Mouse (Mus musculus) C2C12 (cell line): ENCODE measurements around the gene Ehmt2.

Experiments used
- CTCF ChIP-seq: IDR thresholded peaks from one replicate; pipeline ENCODE4 v1.5.1; 2011; ENCODE audit not compliant: control insufficient read depth, insufficient read depth, insufficient read length
- MAX ChIP-seq: IDR thresholded peaks from one replicate; pipeline ENCODE4 v1.6.1; 2011; ENCODE audit warnings: mild to moderate bottlenecking, control low read depth
- MYOG ChIP-seq: IDR thresholded peaks from one replicate; pipeline ENCODE4 v1.6.1; 2011; ENCODE audit not compliant: control insufficient read depth, insufficient read length; ENCODE audit errors: extremely low read depth
- USF1 ChIP-seq: IDR thresholded peaks from one replicate; pipeline ENCODE4 v1.6.1; 2011; ENCODE audit warnings: low read depth, mild to moderate bottlenecking, control low read depth, moderate library complexity

DNA sequence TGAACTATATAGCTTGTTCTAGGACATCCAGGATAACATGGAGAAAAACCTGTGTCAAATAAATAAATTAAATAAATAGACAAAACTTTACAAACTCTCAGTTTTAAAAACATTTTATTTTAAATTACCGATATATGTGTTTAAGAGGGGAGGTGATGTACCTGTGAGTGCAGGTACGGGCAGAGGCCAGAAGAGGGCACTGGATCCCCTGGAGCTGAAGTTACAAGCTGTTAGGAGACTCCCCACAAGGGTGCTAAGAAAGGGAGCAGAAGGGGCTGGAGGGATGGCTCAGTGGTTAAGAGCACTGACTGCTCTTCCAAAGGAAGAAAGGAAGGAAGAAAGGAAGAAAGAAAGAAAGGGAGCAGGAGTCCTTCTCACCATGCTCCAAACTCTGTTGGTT is 6.9 kb upstream of the Ehmt2 start:
- no peak for TF ChIP-seq USF1
- TF ChIP-seq CTCF: no peak
- no peak for TF ChIP-seq MYOG
- TF ChIP-seq MAX: no peak
